Mouse (Mus musculus) kidney, adult 2 months (tissue): ENCODE data around the gene Cdh13.

Source experiments
- CTCF ChIP-seq: fragments of 200-500 bp; conservative IDR thresholded peaks from 2 replicates; pipeline ENCODE4 v1.5.1; 2011; ENCODE audit warnings: low read depth, mild to moderate bottlenecking, control low read depth, low read length, moderate library complexity, mixed read lengths; ENCODE audit not compliant: insufficient read depth, insufficient read length
- POLR2A ChIP-seq: fragments of 200-500 bp; IDR thresholded peaks from one replicate; pipeline ENCODE4 v1.6.1; 2011; ENCODE audit warnings: low read depth, low read length, control low read depth

GRCm38 (mm10) chr8:118539559-118539819 is 256.0 kb downstream of the Cdh13 start:
- TF ChIP-seq CTCF (no peak), POLR2A (no peak)
